In genomic region chr4:88209351-88209814, GRCm38 (mm10) we compare ENCODE assay signal across 8 mouse cellular contexts.
A peak's percentile ranks its signal among the peaks of the same experiment; 100 is the strongest.
DNase-seq lines count a peak whose midpoint lies in the region; ATAC-seq lines count a peak whose summit lies in the region.

No protein-coding gene starts in this region.

- DNase-seq in layer of hippocampus, adult 11-12 months (ENCODE audit: low spot score) = peak; percentile 53
- no peak for DNase-seq in layer of hippocampus, adult 9-10 months (ENCODE audit: low spot score)
- DNase-seq in cerebellum, postnatal 25 days = peak; percentile 68 to 82
- DNase-seq in layer of hippocampus, adult 18-20 months (ENCODE audit: low spot score in 2 of 2) = peak; percentile 35 to 62
- DNase-seq in lung, postnatal 4 days = peak; percentile 26 to 33
- peak; percentile 56 for DNase-seq in testis, postnatal 10 days (ENCODE audit: low spot score)
- no peak for DNase-seq in kidney, adult 9 months

- ATAC-seq in erythroid progenitor cell, adult 5-6 weeks (replicated peaks; ENCODE audit: low FRiP score, poor library complexity, severe bottlenecking) = no peak

Comparison
In these comparisons a context has a peak if more than half of its experiments do, and no peak if none do; other contexts are left out.
1. DNase-seq: peak in layer of hippocampus, adult 11-12 months (single experiment), cerebellum, postnatal 25 days (2 of 2), layer of hippocampus, adult 18-20 months (2 of 2), lung, postnatal 4 days (2 of 2) and testis, postnatal 10 days (single experiment); none in layer of hippocampus, adult 9-10 months (single experiment) and kidney, adult 9 months (single experiment).